Mouse (Mus musculus) C2C12 (cell line): ENCODE measurements at regions not wholly inside any gene's neighbourhood (a gene's known extent, or its start where the extent isn't known, plus 50 kb on each side); places are given as distances from the start of the nearest gene placed in this dataset.

ENCODE experiments used
- CTCF ChIP-seq: IDR thresholded peaks from one replicate; pipeline ENCODE4 v1.5.1; 2011; ENCODE audit not compliant: control insufficient read depth, insufficient read depth, insufficient read length
- MAX ChIP-seq: IDR thresholded peaks from one replicate; pipeline ENCODE4 v1.6.1; 2011; ENCODE audit warnings: mild to moderate bottlenecking, control low read depth

DNA sequence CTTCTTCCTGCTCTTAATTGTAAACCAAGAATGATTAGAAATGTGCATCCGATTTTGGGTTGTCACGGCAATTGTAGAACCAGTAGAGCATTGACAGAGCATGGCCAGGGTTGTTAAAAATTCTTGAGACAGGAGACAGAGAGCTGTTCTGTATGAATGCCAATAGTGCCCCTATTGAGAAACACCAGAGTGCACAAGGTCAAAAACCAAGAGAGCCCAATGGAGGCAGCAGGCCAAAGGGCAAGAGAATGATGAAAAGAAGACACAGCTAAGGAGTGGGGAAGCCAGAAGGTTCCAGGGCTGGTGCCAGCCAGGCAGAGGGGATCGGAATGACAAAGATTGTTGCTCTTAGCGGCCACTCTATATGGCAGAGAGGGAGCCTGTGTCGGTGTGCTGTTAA, 72.8 kb downstream of the Gm5426 start:
- TF ChIP-seq CTCF (no peak), MAX (no peak)
